Mouse (Mus musculus) intestine, postnatal 0 days (tissue): ENCODE results near the gene Ptgfr. TPM values are rescaled to one million over a fixed set of nuclear protein-coding genes. Genes with fewer than 3 reads are reported as not detected.

Experiments used
- ATAC-seq: fragments of 200-750 bp; cut with Nextera tagmentation; 2 replicates; pipeline ENCODE4 v1.8.0; 2017; ENCODE audit warnings: mild to moderate bottlenecking, moderate TSS enrichment, moderate library complexity
- H3K27ac ChIP-seq: fragments of 300-500 bp; sonication (generic); 2 replicates; pipeline ENCODE4 v1.5.1; 2014; ENCODE audit warnings: mild to moderate bottlenecking, low read depth, low read length, moderate library complexity
- H3K27me3 ChIP-seq: fragments of 300-500 bp; sonication (generic); replicated peaks from 2 replicates; pipeline ENCODE4 v1.6.1; 2014; ENCODE audit warnings: low read length, mixed read lengths; ENCODE audit not compliant: control insufficient read depth, insufficient read depth
- H3K36me3 ChIP-seq: fragments of 300-500 bp; sonication (generic); 2 replicates; pipeline ENCODE4 v1.6.1; 2014; ENCODE audit warnings: mild to moderate bottlenecking, moderate library complexity; ENCODE audit not compliant: control insufficient read depth, insufficient read depth
- H3K4me1 ChIP-seq: fragments of 300-500 bp; sonication (generic); replicated peaks from 2 replicates; pipeline ENCODE4 v1.6.1; 2014; ENCODE audit warnings: antibody characterized with exemption, low read length, mixed read lengths; ENCODE audit not compliant: control insufficient read depth, insufficient read depth
- H3K4me2 ChIP-seq: fragments of 300-500 bp; sonication (generic); replicated peaks from 2 replicates; pipeline ENCODE4 v1.6.1; 2014; ENCODE audit warnings: low read depth, mild to moderate bottlenecking, moderate library complexity
- H3K4me3 ChIP-seq: fragments of 300-500 bp; sonication (generic); 2 replicates; pipeline ENCODE4 v1.5.1; 2014; ENCODE audit warnings: low read depth, low read length
- H3K9ac ChIP-seq: fragments of 300-500 bp; sonication (generic); 2 replicates; pipeline ENCODE4 v1.6.1; 2014; ENCODE audit warnings: mild to moderate bottlenecking, low read depth, low read length
- H3K9me3 ChIP-seq: fragments of 300-500 bp; sonication (generic); 2 replicates; pipeline ENCODE4 v1.6.1; 2016; ENCODE audit warnings: mixed run types; ENCODE audit not compliant: control insufficient read depth
- CTCF ChIP-seq: sonication (generic); IDR thresholded peaks from 2 replicates; pipeline ENCODE4 v1.5.1; 2016; ENCODE audit warnings: low read depth, mild to moderate bottlenecking, control low read depth, antibody characterized with exemption, moderate library complexity
- WGBS: fragments of 180-500 bp; shearing (Covaris S2); extraction: QIAGEN DNeasy Blood & Tissue Kit; methylation state at CpG from one replicate; pipeline ENCODE4 v1.1.7; 2014; 5-methylcytosine and 5-hydroxymethylcytosine counted together
- polyA plus RNA-seq: library from polyadenylated mRNA; unstranded; fragments of >200 nt; fragmentation: Nextera tagmentation; extraction: Ambion mirVana; gene quantifications from 2 replicates; pipeline ENCODE4 v1.2.1, GENCODE M21; 2015

The Ptgfr gene
- polyA plus RNA-seq, 1 experiment from 2014 or later, result 0.29 TPM

DNA sequence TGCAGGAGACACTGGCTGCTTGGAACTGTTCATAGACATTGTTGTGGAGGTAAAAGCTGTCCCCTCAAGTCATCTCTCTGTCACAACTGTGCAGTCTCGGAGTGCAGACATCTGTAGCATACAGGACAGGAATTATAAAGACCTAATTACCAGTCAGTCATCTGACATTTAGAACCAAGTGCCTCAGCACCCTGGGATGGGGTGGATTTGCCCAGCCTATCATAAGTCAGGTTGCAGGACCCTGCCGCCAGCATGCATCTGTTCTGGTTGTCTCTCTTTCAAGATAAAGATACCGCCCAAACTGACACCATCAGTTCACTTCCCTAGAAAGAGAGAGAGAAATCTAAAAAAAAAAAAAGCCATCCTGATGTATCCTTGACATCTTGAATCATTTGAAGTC lies 1.6 kb downstream of the Ptgfr start:
- H3K27me3 ChIP-seq, result peaks cover 15% of the 10 kb centered on the region
- H3K36me3 ChIP-seq, result no peaks in the 10 kb centered on the region
- no peak for ATAC-seq
- no peak overlapping the region for H3K4me3 ChIP-seq
- 72% methylated on average over 3 of the region's 3 CpGs for WGBS
- H3K9me3 ChIP-seq, result no peaks in the 10 kb centered on the region
- no peak overlapping the region for H3K27ac ChIP-seq
- no peak for TF ChIP-seq CTCF
- no peaks in the 10 kb centered on the region for H3K4me1 ChIP-seq
- H3K4me2 ChIP-seq, result no peak overlapping the region
- no peak overlapping the region for H3K9ac ChIP-seq

DNA sequence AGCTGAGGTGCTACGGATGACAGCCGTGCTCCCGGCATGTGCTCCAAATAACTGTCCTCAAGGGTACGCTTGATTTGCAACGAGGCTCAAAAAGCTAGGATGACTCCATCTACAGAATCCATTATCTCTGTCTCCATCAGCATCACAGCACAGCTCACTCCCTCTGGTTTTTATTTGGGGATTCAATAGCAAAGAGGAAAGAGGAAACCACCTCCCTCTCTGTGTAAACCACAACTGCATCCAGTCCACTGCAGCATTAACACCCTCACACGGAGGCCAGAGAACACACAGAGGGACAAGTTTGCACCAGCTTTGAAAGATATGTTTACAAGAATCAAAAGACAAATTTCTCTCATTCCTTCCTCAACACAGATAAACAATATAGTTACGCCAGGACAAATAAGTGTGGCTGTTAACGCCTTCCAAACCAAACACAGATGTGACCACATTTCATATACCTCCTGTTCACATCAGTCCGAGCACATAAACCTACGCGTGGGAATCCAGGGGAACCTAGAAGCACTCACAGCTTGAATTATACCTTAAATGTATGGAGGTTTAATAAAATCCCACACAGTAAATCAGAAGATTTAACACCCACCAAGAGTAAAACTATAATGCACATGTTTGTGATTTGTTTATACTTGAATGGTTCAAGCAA lies 9.3 kb downstream of the Ptgfr start:
- Histone ChIP-seq H3K27me3 (no peaks in the 10 kb centered on the region), H3K27ac (no peak overlapping the region), H3K9ac (no peak overlapping the region), H3K4me2 (no peak overlapping the region), H3K4me1 (no peaks in the 10 kb centered on the region), H3K9me3 (no peaks in the 10 kb centered on the region), H3K4me3 (no peak overlapping the region), H3K36me3 (no peaks in the 10 kb centered on the region)
- TF ChIP-seq CTCF, result no peak
- no peak for ATAC-seq
- WGBS, result 71% methylated on average over 11 of the region's 11 CpGs

DNA sequence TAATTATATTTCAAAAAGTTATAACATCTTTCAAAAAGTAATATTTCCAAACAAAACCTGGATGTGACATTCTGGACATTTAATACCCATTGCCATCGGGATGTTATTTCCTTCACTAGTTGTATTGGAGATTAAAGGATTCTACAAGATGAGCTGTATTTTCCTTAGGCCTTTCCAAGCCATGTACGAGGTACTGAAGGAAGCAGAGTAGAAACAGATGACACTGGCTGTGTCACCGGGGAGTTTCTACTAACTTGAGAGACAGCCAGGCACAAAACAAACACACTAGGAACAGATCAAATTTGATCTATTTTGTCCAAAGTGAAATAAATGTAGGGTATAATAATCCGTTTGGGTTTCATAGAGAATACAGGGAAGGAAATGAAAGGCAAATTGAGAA lies 17.6 kb downstream of the Ptgfr start:
- H3K36me3 ChIP-seq, result no peaks in the 10 kb centered on the region
- TF ChIP-seq CTCF, result no peak
- no peak overlapping the region for H3K27ac ChIP-seq
- H3K9me3 ChIP-seq, result no peaks in the 10 kb centered on the region
- no peak overlapping the region for H3K9ac ChIP-seq
- no peaks in the 10 kb centered on the region for H3K4me1 ChIP-seq
- no peaks in the 10 kb centered on the region for H3K27me3 ChIP-seq
- no peak overlapping the region for H3K4me2 ChIP-seq
- no peak for ATAC-seq
- 76% methylated on average over 4 of the region's 4 CpGs for WGBS
- no peak overlapping the region for H3K4me3 ChIP-seq

DNA sequence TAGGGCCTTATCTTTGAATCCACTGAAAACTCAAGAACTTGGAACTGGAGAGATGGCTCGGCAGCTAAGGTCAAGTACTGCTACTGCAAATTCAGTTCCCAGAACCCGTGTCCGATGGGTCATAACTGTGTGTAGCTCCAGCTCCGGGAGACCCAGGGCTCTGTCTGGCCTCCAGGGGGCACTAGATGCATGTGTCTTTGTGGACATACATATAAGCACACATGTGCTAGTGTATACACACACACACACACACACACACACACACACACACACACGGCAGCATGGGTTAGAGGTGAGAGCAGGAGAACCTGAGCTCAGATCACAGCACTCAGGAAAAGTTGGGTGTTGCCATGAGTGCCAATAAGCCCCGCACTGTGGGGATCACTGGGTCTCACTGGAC lies 19.2 kb downstream of the Ptgfr start:
- Histone ChIP-seq H3K36me3 (no peaks in the 10 kb centered on the region), H3K9ac (no peak overlapping the region)

DNA sequence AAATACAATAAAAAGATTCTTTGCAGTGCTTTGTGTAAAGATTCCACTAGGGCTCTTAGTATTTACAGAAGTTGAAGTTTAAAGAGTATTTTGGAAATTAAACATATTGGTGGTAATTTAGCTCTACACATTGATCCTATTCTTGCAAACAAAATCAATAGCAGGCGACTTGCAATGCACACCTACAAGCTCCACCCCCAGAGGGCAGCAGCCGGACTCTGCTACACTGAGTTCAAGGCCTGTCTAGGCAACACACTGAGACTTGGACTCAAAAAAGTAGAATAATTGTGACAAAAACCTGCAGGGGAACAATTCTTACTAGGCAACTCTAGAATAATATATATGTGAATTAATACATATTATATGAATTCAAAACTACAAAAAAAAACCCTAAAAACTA lies 28.8 kb downstream of the Ptgfr start:
- no peaks in the 10 kb centered on the region for H3K9me3 ChIP-seq
- no peak for TF ChIP-seq CTCF
- H3K4me3 ChIP-seq, result no peak overlapping the region
- 61% methylated on average over 2 of the region's 2 CpGs for WGBS
- no peak overlapping the region for H3K27ac ChIP-seq
- no peaks in the 10 kb centered on the region for H3K27me3 ChIP-seq
- no peak overlapping the region for H3K4me2 ChIP-seq
- no peaks in the 10 kb centered on the region for H3K4me1 ChIP-seq
- H3K36me3 ChIP-seq, result no peaks in the 10 kb centered on the region
- no peak overlapping the region for H3K9ac ChIP-seq
- ATAC-seq, result no peak

More for the DNA sequence above, 19.2 kb downstream of the Ptgfr start:
- Histone ChIP-seq H3K4me3 (no peak overlapping the region), H3K9me3 (no peaks in the 10 kb centered on the region), H3K4me1 (no peaks in the 10 kb centered on the region), H3K4me2 (no peak overlapping the region), H3K27ac (no peak overlapping the region), H3K27me3 (no peaks in the 10 kb centered on the region)
- 81% methylated on average over 6 of the region's 6 CpGs for WGBS
- TF ChIP-seq CTCF, result peak; percentile 66
- no peak for ATAC-seq

DNA sequence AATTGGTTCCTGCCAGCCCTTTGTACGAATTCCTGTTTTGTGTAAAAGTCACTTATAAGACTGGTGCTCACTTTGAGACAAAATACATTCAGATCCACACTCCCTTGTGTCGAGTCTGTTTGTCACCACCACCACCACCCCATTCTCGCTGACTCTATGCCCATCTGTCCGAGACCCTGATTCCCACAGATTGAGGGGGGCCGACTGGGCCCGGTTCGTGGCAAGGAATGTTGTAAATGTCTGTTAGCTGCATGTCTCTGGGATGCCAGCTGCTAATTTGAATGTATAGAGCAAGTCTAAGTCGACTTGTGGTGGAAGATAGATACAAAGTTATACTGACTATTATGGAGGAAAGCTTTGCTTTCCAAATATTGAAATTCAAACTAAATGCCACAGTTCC lies 48.8 kb downstream of the Ptgfr start:
- Histone ChIP-seq H3K27ac (no peak overlapping the region), H3K4me1 (no peaks in the 10 kb centered on the region), H3K4me2 (no peak overlapping the region), H3K9ac (no peak overlapping the region), H3K4me3 (no peak overlapping the region), H3K9me3 (no peaks in the 10 kb centered on the region), H3K27me3 (no peaks in the 10 kb centered on the region), H3K36me3 (no peaks in the 10 kb centered on the region)
- no peak for TF ChIP-seq CTCF
- ATAC-seq, result no peak
- 87% methylated on average over 8 of the region's 8 CpGs for WGBS

DNA sequence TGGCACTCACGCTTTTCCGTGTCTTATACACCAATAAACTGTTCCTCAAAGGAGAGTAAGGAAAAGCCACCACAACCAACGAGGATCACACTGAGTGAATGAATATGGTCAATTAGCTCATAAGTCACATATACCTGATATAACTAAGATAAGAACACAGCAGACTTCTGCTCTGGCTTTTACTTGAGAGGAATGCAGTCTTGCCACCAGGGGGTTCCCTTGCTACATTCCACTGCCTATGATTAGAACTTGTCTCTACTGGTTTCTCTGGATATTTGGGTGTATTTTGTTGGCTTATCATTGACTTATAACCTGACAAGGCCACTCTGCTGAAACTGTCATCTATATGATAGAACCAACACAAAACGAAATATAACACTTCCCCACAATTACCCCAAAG lies 62.3 kb downstream of the Ptgfr start:
- ATAC-seq, result no peak

More for the DNA sequence above, 62.3 kb downstream of the Ptgfr start:
- no peaks in the 10 kb centered on the region for H3K9me3 ChIP-seq
- H3K4me3 ChIP-seq, result no peak overlapping the region
- H3K27me3 ChIP-seq, result no peaks in the 10 kb centered on the region
- peak; percentile 79 for TF ChIP-seq CTCF
- no peaks in the 10 kb centered on the region for H3K4me1 ChIP-seq
- no peak overlapping the region for H3K27ac ChIP-seq
- 64% methylated on average over 4 of the region's 4 CpGs for WGBS
- no peaks in the 10 kb centered on the region for H3K36me3 ChIP-seq
- no peak overlapping the region for H3K9ac ChIP-seq
- no peak overlapping the region for H3K4me2 ChIP-seq
